Mouse (Mus musculus) lung, postnatal 25 days (tissue): ENCODE data around the gene Opa3.
A peak's percentile ranks its signal among the peaks of the same experiment; 100 is the strongest.

Experiments used
- DNase-seq: peaks from one replicate; pipeline ENCODE4 v3.0.0; 2022; ENCODE audit warnings: low spot score

Gene Opa3

DNA sequence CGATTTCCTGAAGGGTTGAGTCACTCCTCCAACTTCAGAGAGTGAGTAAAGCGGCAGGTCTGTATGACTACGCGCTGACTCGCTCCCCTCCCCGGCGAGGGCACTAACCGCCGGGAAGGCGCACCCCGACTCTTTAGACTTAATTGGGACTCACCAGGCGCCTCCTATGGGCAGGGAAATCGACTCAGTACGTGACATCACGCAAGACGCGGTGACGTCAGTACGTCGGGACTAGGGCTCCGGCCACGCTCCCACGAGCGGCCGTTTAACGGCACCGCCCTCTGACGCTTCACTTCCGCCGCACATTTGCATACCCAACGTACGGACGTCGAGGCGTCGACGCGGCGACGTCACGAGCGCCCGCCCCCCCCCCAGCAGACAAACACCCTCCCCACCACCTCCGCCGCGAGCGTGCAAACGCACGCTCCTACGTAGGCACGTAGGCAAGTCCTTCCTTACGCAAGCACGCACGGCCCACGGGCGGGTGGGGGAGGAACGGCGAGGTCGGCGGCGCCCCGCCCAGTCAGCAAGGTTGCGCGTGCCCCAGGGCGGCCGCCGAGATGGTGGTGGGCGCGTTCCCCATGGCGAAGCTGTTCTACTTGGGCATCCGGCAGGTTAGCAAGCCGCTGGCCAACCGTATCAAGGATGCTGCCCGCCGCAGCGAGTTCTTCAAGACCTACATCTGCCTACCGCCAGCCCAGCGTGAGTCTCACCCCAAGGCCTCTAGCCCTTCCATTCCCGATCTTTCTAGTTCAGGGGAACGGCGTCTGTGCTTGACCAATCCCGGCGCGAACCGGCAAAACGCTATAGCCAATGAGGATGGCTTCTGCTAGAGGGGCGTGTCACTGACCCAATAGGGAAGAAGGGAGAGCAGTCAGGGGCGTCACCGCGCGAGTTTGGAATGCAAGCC, at the start of gene Opa3:
Opa3 (plus strand) TSS at position 452 of the 910 bp plus-strand sequence.
- DNase-seq: peak; percentile 100

DNA sequence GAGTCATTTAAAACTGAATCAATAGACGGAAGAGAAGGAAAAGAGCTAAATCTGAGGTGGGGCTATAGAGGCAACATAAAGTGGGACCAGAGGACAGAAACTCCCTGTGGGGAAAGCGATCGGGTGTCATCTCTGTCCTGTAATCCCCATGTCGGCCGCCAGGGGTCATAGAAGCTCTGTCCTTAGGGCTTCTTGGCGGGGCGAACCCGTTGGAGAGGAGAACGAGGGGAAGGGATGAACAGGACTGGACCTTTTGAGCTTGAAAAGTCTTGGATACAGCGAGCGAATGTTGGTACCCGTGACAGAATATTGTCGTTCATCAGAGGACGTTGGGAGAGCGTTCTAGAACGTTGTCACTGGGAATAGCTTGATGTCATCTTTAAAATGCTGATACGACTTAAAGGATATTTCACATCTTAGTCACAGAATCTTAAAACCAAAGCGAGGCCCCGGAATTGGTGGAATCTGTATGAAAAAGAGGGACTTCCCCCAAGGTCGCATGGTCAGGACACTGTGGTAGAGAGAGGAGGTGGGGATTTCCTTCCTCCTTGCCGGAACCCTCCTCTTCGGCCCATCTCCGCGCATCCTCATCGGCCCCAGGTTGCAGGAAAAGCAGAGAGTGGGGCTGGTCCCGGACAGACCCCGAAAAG, 49.6 kb upstream of the Opa3 start:
- DNase-seq: peak; percentile 74

DNA sequence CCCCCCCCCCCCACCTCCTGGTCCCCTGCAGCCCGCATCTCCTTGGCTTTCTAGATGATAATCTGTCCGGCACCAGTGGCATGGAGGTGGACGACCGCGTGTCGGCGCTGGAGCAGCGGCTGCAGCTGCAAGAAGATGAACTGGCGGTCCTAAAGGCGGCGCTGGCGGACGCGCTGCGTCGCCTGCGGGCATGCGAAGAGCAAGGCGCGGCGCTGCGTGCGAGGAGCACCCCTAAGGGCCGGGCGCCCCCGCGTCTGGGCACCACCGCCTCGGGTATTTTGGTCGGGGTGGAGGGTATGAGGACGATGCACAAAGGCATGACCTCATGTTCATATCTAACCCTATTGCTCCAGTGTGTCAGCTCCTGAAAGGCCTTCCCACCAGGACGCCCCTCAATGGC, 49.0 kb upstream of the Opa3 start:
- DNase-seq: peak; percentile 73

DNA sequence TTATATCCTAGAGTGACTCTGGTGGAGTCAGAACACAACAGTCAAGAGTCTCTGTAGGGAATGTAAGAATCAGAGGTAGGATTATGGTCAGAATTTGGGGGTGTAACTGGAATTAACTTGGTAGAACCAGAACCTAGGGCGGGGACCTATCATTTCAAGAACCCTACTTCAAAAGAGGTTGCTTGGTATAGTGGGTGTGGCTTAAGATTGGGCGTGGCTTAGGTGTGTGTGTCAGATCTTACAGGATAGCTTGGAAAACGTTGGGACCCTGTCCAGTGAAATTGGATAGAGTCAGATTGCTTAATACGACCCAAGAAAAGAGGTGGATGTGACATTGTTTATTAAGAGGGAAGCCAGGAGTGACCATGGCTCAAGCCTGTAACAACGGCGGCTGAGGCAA, 48.2 kb upstream of the Opa3 start:
- no peak for DNase-seq

DNA sequence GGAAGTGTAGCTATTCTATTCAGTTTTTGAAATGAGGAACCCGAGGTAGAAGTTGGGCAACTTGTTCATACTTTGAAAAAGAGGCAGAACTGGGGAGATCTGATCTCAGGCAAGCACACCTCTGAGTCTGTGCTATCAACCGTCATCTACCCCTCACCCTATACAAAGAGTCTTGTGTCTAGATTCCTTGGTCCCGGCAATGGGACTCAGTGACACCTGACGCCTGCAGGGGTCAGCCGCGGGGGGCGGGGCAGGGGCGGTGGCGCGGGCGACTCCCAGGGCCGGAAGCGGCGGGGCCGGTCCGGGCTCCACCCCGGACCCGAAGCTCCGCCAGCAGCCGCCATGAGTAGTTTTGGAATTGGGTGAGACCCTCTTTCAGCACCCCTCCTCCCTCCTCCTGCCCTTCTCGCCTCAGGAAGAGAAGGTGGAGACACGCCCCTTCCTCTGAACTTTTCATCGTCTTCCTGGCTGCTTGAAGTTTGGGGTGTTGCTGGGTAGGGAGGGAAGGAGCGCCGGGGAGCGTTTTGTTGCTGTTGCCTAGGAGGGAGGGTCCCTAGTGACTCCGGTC, 47.2 kb upstream of the Opa3 start:
- DNase-seq: peak; percentile 36

DNA sequence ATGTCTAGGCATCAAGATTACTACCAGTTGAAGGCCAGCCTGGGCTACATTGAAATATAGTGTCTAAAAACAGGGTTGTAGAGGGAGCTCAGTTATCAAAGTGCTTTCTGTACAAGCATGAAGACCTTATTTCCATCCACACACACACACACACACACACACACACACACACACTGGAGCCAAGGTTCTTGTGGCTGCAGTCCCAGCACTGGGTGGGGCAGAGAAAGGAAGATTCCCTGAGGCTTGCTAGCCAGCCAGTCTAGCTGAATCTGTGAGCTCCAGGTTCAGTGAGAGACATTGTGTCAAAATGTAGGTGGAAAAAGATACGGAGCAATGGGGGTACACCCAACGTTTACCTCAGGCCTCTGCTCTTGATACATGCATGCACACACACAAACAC, 43.9 kb upstream of the Opa3 start:
- no peak for DNase-seq

DNA sequence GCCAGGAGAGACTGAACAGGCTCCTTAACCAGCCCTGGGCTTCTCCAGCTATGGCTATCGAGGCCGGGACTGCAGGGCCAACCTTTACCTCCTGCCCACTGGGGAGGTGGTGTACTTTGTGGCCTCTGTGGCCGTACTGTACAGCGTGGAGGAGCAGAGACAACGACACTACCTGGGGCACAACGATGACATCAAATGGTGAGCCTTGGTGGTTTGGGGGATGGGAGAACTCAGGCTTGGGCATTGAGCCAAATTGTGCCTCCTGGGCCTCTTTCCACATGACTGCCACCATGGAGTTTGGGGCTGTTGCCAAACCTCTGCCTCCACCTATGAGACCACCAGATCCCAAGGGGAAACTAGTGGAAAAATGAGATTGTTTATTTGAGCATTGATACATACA, 43.4 kb upstream of the Opa3 start:
- DNase-seq: no peak

DNA sequence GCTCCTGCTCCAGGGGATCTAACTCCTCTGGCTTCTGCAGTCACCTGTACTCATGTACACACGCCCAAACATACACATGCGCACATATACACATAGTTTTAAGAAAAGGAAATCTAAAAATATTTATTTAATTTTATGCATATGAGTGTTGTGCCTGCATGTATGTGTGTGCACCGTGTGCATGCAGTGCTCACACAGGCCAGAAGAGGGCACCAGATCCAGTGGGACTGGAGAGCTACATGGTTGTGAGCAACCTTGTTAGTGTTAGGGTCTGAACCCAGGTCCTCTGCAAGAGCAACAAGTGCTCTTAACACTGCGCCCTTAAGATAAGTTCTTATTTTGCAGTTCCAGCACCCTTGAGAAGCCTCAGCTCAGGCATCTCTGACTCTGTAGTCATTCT, 33.5 kb upstream of the Opa3 start:
- no peak for DNase-seq

DNA sequence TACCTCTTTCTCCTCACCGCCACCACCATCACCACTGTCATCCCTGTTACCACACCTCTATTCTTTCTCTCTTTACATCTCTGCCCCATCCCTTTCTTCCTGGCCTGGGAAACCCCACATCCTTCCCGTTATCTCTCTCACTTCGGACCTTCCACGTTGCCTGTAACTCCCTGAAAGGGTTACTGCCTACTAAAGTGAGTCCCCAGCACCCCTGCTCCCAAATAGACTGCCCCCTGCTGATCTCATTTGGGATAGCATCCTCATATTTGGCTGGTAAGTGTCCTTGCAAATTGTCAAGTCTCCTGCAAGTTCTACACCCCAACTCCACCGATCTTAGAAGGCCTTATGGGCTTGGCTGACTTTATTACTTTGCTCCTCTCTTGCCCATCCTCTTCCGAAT, 31.5 kb upstream of the Opa3 start:
- no peak for DNase-seq

DNA sequence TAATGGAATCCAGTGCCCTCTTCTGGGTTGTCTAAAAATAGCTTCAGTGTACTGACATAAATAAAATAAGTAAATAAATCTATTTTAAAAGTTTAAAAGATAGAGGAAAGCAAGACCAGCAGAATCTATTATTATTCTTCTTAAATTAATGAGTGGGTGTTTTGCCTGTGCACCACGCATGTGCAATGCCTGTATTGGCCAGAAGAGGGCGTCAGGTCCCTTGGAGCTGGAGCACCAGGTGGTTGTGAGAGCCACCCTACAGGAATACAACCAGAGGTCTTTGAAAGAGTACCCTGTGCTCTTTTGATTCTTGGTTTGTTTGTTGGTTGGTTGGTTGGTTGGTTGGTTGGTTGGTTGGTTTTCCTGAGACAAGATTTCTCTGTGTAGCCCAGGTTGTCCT, 30.1 kb upstream of the Opa3 start:
- DNase-seq: no peak

DNA sequence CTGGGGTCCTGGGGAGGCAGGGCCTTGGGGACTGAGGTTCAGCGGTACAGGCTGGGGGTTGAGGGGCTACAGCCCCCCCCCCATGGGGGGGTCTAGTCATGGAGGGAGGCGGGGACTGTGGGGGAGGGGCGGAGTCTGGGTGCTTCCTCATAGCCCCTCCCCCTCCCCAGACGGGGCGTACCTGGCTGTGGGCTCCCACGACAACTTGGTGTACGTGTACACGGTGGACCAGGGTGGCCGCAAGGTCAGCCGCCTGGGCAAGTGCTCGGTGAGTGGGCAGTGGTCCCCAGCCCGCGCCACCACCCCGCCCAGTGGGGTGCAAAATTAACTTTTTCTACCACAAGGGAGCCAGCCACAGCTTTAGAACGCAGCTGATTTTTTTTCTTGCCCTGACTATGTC, 26.5 kb upstream of the Opa3 start:
- DNase-seq: no peak

DNA sequence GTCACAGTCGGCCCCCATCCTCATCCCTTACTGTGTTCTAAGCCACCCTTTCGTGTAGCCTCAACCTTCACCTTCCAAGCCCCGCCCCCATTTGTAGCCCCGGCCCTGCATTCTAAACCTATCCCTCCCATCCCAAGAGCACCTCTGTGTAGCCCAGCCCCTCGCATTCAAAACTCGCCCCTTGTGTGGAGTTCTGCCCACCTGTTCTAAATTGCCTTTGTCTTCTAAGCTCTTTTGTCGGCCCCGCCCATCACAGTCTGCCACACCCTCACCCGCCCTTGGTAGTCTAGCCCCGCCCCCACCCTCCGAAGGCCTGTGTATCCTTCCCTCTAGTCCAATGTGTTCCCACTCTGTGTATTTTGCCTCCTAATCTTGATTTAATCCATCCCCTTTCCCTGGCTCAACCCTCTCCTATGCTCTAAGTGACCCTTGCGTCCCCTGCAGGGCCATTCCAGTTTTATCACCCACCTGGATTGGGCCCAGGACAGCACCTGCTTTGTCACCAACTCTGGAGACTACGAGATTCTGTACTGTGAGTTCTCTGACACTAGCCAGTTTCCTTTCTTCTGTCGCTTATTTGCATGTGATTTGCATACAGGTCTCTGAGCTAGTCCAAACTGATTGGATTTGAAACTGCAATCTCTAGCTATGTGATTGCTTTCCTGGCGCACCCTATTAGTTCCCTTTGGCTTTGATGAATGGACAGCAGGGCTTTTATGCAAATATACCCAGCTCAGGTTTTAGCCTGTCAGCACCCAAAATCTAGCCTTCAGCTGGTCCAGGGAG, 25.9 kb upstream of the Opa3 start:
- DNase-seq: no peak

DNA sequence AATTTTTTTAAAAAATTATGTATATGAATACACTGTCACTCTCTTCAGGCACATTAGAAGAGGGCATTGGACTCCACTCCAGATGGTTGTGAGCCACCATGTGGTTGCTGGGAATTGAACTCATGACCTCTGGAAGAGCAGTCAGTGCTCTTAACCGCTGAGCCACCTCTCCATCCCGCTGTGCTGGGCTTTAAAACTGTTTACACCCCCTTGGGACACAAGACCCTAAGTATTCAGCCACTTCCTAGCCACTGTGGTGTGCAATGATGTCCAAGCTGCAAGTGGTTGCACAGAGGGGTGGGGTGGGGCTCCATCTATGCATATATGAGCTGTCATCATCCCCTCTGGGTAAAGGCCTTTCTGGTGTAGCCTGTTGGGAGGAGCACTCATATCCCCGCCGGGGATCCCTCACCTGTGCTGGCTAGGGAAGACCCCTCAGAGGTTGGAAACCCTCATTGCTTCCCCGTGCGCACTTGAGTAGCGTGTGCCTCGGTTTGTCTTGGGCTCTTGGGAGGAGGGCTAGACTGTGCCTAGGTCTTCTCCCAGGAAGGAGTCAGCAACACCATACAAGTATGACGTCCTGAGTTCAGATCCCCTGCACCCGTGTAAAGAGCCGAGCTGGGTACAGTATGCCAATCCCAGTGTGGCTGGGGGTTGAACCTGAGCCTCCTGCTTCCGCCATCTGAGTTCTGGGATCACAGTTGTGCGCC, 19.8 kb upstream of the Opa3 start:
- no peak for DNase-seq

DNA sequence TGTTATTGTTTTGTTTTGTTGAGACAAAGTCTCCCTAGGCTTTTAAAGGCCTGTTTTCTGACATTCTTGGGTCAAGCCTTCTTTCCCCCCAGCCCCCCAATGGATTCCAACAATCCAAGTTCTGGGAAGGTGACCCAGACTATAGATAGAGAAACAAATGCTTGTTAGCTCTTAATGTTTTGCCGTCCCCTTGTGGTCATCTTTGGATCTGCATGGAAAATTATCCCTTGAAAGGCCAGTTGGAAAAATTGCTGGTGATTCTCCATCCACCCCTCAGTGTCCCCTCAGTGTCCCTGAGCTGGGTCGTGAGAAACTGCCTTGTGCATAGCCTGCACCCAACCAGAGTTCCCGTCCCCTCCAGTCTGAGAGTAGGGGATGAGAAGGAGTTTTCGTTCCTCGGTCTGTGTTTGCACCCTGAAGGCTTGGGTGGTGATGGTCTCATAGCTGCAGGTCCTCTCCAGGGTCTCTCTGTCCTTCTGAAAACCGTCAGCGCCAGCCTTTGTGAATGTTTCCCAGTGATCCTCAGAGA, 19.1 kb upstream of the Opa3 start:
- peak; percentile 62 for DNase-seq

DNA sequence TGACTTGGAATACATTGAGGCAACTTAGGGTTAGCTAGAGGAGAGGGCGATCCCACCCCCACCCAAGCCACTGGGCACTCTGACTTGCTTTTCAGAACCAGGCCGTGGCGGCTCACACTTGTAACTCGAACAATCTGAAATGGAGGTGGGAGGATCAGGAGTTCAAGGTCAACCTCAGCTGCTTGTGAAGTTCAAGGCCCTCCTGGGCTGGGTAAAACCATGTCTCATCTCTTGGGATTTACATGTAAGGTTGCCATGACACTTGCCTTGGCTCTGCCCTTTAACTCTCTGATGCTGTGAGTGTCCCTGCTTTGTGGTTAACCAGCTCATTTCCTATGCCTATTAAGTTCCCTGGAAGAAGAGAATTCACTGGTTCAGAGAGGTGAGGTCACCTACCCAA, 18.6 kb upstream of the Opa3 start:
- DNase-seq: no peak

DNA sequence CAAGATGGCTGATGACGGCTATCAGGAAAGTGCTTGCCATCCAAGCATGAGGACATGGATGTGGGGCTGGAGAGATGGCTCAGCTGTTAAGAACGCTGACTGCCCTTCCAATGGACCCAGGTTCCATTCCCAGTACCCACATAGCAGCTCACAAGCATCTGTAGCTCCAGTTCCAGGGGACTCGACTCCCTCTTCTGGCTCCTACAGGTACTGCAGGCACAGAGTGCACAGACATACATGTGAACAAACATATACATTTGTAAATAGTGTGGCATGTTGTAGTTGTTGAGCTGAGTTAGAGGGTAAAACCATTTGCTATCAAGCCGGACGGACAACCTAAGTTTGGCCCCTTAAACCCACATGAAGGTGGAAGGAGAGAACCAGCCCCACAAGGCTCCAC, 18.1 kb upstream of the Opa3 start:
- no peak for DNase-seq

DNA sequence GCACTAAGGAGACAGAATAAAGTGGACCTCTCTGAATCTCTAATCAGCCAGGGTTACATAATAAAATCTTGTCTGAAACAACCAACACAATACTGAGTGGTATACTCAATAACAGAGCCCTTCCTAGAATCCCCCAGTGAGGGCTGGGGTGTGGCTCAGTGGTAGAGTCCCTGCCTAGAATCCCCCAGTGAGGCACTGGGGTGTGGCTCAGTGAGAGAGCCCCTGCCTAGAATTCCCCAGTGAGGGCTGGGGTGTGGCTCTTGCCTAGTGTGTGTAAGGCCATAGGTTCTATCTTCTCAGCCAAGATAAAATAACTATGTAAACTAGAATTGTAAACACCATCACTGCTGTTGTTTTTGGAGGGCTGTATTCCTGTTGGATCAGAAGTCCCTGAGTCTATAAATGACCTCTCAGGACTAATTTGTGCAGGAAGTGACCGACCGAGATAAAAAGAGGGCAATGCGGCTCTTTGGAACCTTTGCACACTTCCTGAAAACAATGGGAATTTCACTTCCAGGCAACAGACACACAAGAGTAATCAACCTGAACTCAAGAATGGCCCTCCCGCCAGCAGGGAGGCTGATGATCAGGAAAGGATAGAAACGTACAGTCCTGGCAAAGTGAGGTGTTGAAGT, 17.0 kb upstream of the Opa3 start:
- DNase-seq: no peak

DNA sequence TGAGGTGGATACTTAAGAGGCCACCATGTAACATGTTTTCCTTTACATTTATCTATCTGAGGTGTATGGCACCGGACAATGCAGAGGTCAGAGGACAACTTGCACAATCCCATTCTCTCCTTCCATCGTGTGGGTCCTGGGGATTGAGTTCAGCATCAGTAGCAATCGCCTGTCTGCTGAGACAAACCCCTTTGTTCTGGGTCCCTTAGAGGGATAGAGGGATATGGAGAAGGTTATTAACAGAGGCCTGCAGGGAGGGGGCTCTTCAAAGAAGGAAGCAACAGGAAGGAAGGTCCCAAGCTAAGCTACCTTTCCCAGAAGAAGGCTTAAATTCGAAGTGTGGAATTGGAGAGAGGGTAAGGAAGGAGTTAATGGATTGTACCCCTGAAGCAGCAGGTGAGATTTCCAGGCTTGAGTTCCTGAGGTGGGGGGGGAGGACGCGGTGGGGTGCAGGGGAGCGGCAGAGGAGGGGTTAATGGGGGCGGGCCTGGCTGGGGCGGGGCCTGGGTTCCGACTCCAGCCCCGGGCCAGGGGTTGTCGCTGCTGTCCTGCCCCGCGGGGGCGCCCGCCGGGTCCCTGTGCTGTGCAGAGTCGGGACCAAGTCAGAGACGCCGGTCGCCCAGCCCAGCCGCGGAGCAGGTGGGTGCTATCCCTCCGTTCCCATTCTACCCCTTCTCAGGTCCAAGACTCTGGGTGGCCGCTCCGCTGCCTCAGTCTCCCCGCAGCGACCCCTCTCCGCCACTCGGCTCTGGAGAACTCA, 16.0 kb upstream of the Opa3 start, which contains the start of gene Gpr4:
Gpr4 (plus strand) TSS at position 543 of the 760 bp plus-strand sequence.
- DNase-seq: no peak

DNA sequence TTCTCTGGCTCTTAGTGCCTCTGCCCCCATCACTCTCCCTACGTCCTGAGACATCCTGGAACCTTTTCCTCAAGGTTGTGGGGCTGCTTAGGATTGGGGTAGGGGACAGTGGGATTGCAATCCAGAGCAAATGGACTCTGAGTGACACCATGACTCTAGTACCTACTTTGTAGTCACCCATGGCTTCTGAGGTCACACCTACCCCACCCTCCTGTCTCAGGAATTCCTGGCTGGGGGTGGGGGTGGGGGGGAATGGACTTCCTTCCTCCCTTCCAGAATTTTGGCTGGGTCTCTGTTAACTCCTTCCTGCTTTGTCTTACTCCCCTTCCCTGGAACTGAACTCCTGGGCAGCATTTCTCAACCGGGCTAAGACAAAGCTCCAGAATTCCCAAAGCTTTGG, 14.7 kb upstream of the Opa3 start:
- DNase-seq: no peak

DNA sequence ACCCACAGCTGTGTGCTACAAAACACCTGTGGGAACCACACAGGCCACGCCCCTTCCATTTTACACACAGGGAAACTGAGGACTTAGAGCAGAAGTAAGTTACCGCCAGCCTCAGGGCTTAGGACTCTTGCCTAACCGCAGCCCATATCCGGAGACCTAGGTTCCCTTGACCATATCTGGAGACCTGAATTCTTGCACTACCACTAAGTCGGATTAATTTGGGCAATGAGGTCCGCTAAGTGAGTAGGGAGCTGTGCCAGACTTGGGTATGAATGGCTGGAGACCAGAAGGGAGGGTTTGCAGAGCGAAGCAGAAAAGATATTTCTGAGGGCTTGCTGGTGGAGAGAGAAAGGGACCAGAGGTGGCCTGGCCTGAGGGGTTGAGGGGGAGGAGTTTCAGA, 13.8 kb upstream of the Opa3 start:
- DNase-seq: no peak
